Mouse (Mus musculus) lung, postnatal 0 days (tissue): ENCODE data around the gene Ap2b1.

Source experiments
- CTCF ChIP-seq: IDR thresholded peaks from 2 replicates; pipeline ENCODE4 v1.5.1; 2016; ENCODE audit warnings: antibody characterized with exemption, mild to moderate bottlenecking
- EP300 ChIP-seq: IDR thresholded peaks from 2 replicates; pipeline ENCODE4 v1.6.1; 2016; ENCODE audit warnings: antibody characterized with exemption, mild to moderate bottlenecking, control low read depth

DNA sequence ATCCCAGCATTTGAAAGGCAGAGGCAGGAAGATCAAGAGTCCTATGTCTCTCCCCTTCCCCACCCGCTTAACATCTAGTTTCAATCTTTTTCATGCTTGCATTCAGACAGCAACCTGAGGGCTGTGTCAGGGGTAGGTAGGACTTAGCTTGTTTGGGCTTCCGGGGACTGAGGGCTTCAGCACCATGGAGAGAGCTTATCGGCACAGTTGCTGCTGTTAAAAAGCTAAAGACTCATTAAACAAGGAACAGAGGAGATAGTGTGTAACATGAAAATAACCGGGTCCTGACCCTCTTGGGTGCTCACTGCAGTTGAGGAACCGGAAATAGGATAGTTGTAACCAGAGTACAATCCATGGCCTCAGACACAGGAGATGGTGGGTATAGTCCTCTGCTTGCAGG lies 118.3 kb downstream of the Ap2b1 start:
- no peak for TF ChIP-seq EP300
- TF ChIP-seq CTCF, result no peak
